Mouse (Mus musculus): ENCODE measurements around the gene Gnptg. TPM values are rescaled to one million over a fixed set of nuclear protein-coding genes. Genes with fewer than 3 reads are reported as not detected.

The Gnptg gene
- total and polyA plus RNA-seq, 2 experiments: 32.1 to 37.4 TPM

- peak; percentile 63 for DNase-seq (ENCODE audit: extremely low read depth, low read depth, low spot score)
- H3K27me3 ChIP-seq (ENCODE audit: control insufficient read depth, insufficient read depth, low read length): no peaks in the 10 kb centered on the region
- no peak overlapping the region for H3K27ac ChIP-seq (replicated peaks; ENCODE audit: insufficient read depth, low read depth, low read length)
- H3K36me3 ChIP-seq (ENCODE audit: control insufficient read depth, insufficient read depth, low read length): peaks cover 54% of the 10 kb centered on the region
- 12% methylated on average over 3 of the region's 3 CpGs for WGBS
- no peak overlapping the region for H3K4me3 ChIP-seq (ENCODE audit: insufficient read depth, low read depth, low read length)
- H3K4me1 ChIP-seq (ENCODE audit: control insufficient read depth, insufficient read depth, low read length): no peaks in the 10 kb centered on the region
- no peak overlapping the region for H3K9ac ChIP-seq (ENCODE audit: low read depth, low read length)
- TF ChIP-seq POLR2A (IDR thresholded peaks at IDR 0.05; ENCODE audit: extremely low read depth, insufficient read depth, low read length) (no peak), CTCF (IDR thresholded peaks at IDR 0.05; ENCODE audit: low read depth, low read length) (peak; percentile 63)
- peaks cover 6% of the 10 kb centered on the region; the same call in 1 of the 2 replicates for H3K79me2 ChIP-seq (ENCODE audit: control insufficient read depth, insufficient read depth, low read length)
These were observed 24.5 kb upstream of the Gnptg start for GRCm38 (mm10) chr17:25264453-25264852.

DNA sequence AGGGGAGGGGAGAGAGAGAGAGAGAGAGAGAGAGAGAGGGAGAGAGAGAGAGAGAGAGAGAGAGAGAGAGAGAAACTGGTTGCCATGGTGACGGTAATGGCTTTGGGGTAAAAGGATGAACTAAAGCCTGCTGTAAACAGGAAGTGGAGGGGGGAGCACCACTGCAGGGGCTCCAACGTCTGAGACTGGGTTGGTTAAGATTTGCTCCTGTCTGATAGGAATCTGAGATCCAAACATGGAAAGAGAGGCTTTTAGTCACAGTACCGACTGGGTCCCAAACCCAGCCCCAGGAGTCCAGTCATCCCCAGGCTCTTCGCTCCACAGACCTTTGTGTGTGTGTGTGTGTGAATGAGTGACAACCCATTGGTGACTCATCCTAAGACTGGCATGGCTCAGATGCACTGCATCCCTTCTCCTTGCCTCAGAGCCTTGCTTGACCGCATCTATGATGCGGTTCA, 17.9 kb upstream of the Gnptg start:
- peaks cover 6% of the 10 kb centered on the region; the same call in 1 of the 2 replicates for H3K36me3 ChIP-seq (ENCODE audit: control insufficient read depth, insufficient read depth, low read length)
- H3K9ac ChIP-seq (ENCODE audit: low read depth, low read length): no peak overlapping the region
- H3K4me3 ChIP-seq (ENCODE audit: insufficient read depth, low read depth, low read length): no peak overlapping the region
- WGBS: 60% methylated on average over 6 of the region's 6 CpGs
- no peaks in the 10 kb centered on the region; the same call in 1 of the 2 replicates for H3K4me1 ChIP-seq (ENCODE audit: control insufficient read depth, insufficient read depth, low read length)
- H3K27ac ChIP-seq (replicated peaks; ENCODE audit: insufficient read depth, low read depth, low read length): no peak overlapping the region
- H3K27me3 ChIP-seq (ENCODE audit: control insufficient read depth, insufficient read depth, low read length): peaks cover 15% of the 10 kb centered on the region; the same call in 1 of the 2 replicates
- TF ChIP-seq POLR2A (IDR thresholded peaks at IDR 0.05; ENCODE audit: extremely low read depth, insufficient read depth, low read length) (no peak), CTCF (IDR thresholded peaks at IDR 0.05; ENCODE audit: low read depth, low read length) (no peak)
- no peaks in the 10 kb centered on the region for H3K79me2 ChIP-seq (ENCODE audit: control insufficient read depth, insufficient read depth, low read length)
- no peak for DNase-seq (ENCODE audit: extremely low read depth, low read depth, low spot score)

- H3K79me2 ChIP-seq (ENCODE audit: control insufficient read depth, insufficient read depth, low read length): no peaks in the 10 kb centered on the region
- H3K9ac ChIP-seq (ENCODE audit: low read depth, low read length): peak within 1 kb of the TSS; percentile 28; the same call in 1 of the 2 replicates
- peaks cover 15% of the 10 kb centered on the region; the same call in 1 of the 2 replicates for H3K27me3 ChIP-seq (ENCODE audit: control insufficient read depth, insufficient read depth, low read length)
- TF ChIP-seq CTCF (IDR thresholded peaks at IDR 0.05; ENCODE audit: low read depth, low read length) (no peak), POLR2A (IDR thresholded peaks at IDR 0.05; ENCODE audit: extremely low read depth, insufficient read depth, low read length) (no peak)
- H3K4me3 ChIP-seq (ENCODE audit: insufficient read depth, low read depth, low read length): no peak within 1 kb of the TSS
- peaks cover 3% of the 10 kb centered on the region; the same call in 1 of the 2 replicates for H3K36me3 ChIP-seq (ENCODE audit: control insufficient read depth, insufficient read depth, low read length)
- DNase-seq (ENCODE audit: extremely low read depth, low read depth, low spot score): no peak
- H3K27ac ChIP-seq (replicated peaks; ENCODE audit: insufficient read depth, low read depth, low read length): no peak within 1 kb of the TSS
- WGBS: 6% methylated on average over 35 of the region's 35 CpGs
- no peaks in the 10 kb centered on the region; the same call in 1 of the 2 replicates for H3K4me1 ChIP-seq (ENCODE audit: control insufficient read depth, insufficient read depth, low read length)
These were observed 16.3 kb upstream of the Gnptg start, which contains the start of gene Baiap3 for GRCm38 (mm10) chr17:25256140-25256754. Gene Baiap3 (minus strand): TSS chr17:25256364.

DNA sequence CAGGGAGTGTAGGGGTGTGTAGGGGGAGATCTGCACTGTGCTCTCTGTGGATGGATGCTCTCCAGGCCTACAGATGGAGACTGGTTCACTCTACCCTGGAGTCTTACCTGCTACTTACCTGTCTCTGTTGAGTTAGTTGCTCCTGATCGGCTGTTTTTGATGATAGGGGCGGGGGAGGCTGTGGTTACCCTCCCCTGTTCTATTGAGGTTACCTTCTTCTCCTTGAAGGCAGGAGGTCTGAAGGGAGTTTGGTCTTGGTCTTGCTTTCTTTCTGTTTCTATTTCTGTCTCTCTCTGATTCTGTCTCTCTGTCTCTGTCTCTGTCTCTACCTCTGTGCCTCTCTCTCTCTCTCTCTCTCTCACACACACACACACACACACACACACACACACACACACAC, 15.2 kb upstream of the Gnptg start:
- no peak for DNase-seq (ENCODE audit: extremely low read depth, low read depth, low spot score)
- no peaks in the 10 kb centered on the region for H3K79me2 ChIP-seq (ENCODE audit: control insufficient read depth, insufficient read depth, low read length)
- TF ChIP-seq CTCF (IDR thresholded peaks at IDR 0.05; ENCODE audit: low read depth, low read length): no peak
- H3K36me3 ChIP-seq (ENCODE audit: control insufficient read depth, insufficient read depth, low read length): peaks cover 3% of the 10 kb centered on the region; the same call in 1 of the 2 replicates
- no peak overlapping the region for H3K9ac ChIP-seq (ENCODE audit: low read depth, low read length)
- H3K4me3 ChIP-seq (ENCODE audit: insufficient read depth, low read depth, low read length): no peak overlapping the region
- H3K27me3 ChIP-seq (ENCODE audit: control insufficient read depth, insufficient read depth, low read length): peaks cover 15% of the 10 kb centered on the region; the same call in 1 of the 2 replicates
- 73% methylated on average over 2 of the region's 2 CpGs for whole genome bisulfite sequencing
- no peaks in the 10 kb centered on the region; the same call in 1 of the 2 replicates for H3K4me1 ChIP-seq (ENCODE audit: control insufficient read depth, insufficient read depth, low read length)
- H3K27ac ChIP-seq (replicated peaks; ENCODE audit: insufficient read depth, low read depth, low read length): no peak overlapping the region

- Histone ChIP-seq H3K36me3 (ENCODE audit: control insufficient read depth, insufficient read depth, low read length) (no peaks in the 10 kb centered on the region), H3K4me3 (ENCODE audit: insufficient read depth, low read depth, low read length) (no peak overlapping the region), H3K27me3 (ENCODE audit: control insufficient read depth, insufficient read depth, low read length) (peaks cover 15% of the 10 kb centered on the region; the same call in 1 of the 2 replicates), H3K79me2 (ENCODE audit: control insufficient read depth, insufficient read depth, low read length) (no peaks in the 10 kb centered on the region), H3K9ac (ENCODE audit: low read depth, low read length) (no peak overlapping the region), H3K4me1 (ENCODE audit: control insufficient read depth, insufficient read depth, low read length) (no peaks in the 10 kb centered on the region; the same call in 1 of the 2 replicates), H3K27ac (replicated peaks; ENCODE audit: insufficient read depth, low read depth, low read length) (no peak overlapping the region)
- no peak for TF ChIP-seq CTCF (IDR thresholded peaks at IDR 0.05; ENCODE audit: low read depth, low read length)
- no peak for TF ChIP-seq POLR2A (IDR thresholded peaks at IDR 0.05; ENCODE audit: extremely low read depth, insufficient read depth, low read length)
- DNase-seq (ENCODE audit: extremely low read depth, low read depth, low spot score): no peak
- 58% methylated on average over 10 of the region's 10 CpGs for WGBS
These were observed 13.8 kb upstream of the Gnptg start for GRCm38 (mm10) chr17:25253760-25254159.

GRCm38 (mm10) chr17:25252643-25253042, 12.7 kb upstream of the Gnptg start:
- no peaks in the 10 kb centered on the region; the same call in 1 of the 2 replicates for H3K4me1 ChIP-seq (ENCODE audit: control insufficient read depth, insufficient read depth, low read length)
- WGBS: 74% methylated on average over 3 of the region's 3 CpGs
- no peak for DNase-seq (ENCODE audit: extremely low read depth, low read depth, low spot score)
- H3K79me2 ChIP-seq (ENCODE audit: control insufficient read depth, insufficient read depth, low read length): no peaks in the 10 kb centered on the region
- H3K27ac ChIP-seq (replicated peaks; ENCODE audit: insufficient read depth, low read depth, low read length): no peak overlapping the region
- no peaks in the 10 kb centered on the region for H3K36me3 ChIP-seq (ENCODE audit: control insufficient read depth, insufficient read depth, low read length)
- H3K27me3 ChIP-seq (ENCODE audit: control insufficient read depth, insufficient read depth, low read length): peaks cover 15% of the 10 kb centered on the region; the same call in 1 of the 2 replicates
- no peak overlapping the region for H3K9ac ChIP-seq (ENCODE audit: low read depth, low read length)
- TF ChIP-seq CTCF (IDR thresholded peaks at IDR 0.05; ENCODE audit: low read depth, low read length) (no peak), POLR2A (IDR thresholded peaks at IDR 0.05; ENCODE audit: extremely low read depth, insufficient read depth, low read length) (no peak)
- H3K4me3 ChIP-seq (ENCODE audit: insufficient read depth, low read depth, low read length): no peak overlapping the region

Data from liver, adult 2 months (tissue).